Mouse (Mus musculus) left cerebral cortex, postnatal 4 days (tissue): ENCODE measurements at regions not wholly inside any gene's neighbourhood (a gene's known extent, or its start where the extent isn't known, plus 50 kb on each side); places are given as distances from the start of the nearest gene placed in this dataset.

ENCODE experiments used
- DNase-seq: peaks from one replicate; pipeline ENCODE4 v3.0.0-alpha.2; 2022
- intact Hi-C: fragments of 180-260 bp; cut with DNase I; formaldehyde crosslinking; loops from one replicate; pipeline ENCODE4 v1.15.1; 2025

- DNase-seq, result no peak
- intact Hi-C loops, result no loop called here
Measured at GRCm38 (mm10) chr11:71889161-71889560, 139.4 kb downstream of the Wscd1 start.

- intact Hi-C loops, result no loop called here
- DNase-seq, result no peak
Measured at GRCm38 (mm10) chr11:71887211-71887610, 137.5 kb downstream of the Wscd1 start.

- peak; percentile 24 for DNase-seq
- intact Hi-C loops, result no loop called here
Measured at GRCm38 (mm10) chr11:71886771-71887170, 137.1 kb downstream of the Wscd1 start.

- intact Hi-C loops, result no loop called here
- no peak for DNase-seq
Measured at GRCm38 (mm10) chr11:71884861-71885260, 135.1 kb downstream of the Wscd1 start.

GRCm38 (mm10) chr11:71881841-71882240, 132.1 kb downstream of the Wscd1 start:
- DNase-seq, result no peak
- intact Hi-C loops, result no loop called here

- DNase-seq, result no peak
- intact Hi-C loops, result no loop called here
Measured at GRCm38 (mm10) chr11:71871297-71871696, 121.6 kb downstream of the Wscd1 start.

- peak; percentile 29 for DNase-seq
- intact Hi-C loops, result no loop called here
Measured at GRCm38 (mm10) chr11:71866690-71867089, 117.0 kb downstream of the Wscd1 start.

- no peak for DNase-seq
- intact Hi-C loops, result no loop called here
Measured at GRCm38 (mm10) chr11:71857926-71858325, 108.2 kb downstream of the Wscd1 start.

GRCm38 (mm10) chr11:71855557-71855956, 105.8 kb downstream of the Wscd1 start:
- DNase-seq, result no peak
- intact Hi-C loops, result no loop called here

GRCm38 (mm10) chr11:71855058-71855457, 105.3 kb downstream of the Wscd1 start:
- intact Hi-C loops, result no loop called here
- no peak for DNase-seq

- intact Hi-C loops, result loop anchor here (10.0 kb wide), 1 partner anchor 177 kb away; no protein-coding TSS in a partner anchor
- DNase-seq, result peak; percentile 13
Measured at GRCm38 (mm10) chr11:71847684-71848367, 98.1 kb downstream of the Wscd1 start.

GRCm38 (mm10) chr11:71846496-71846895, 96.8 kb downstream of the Wscd1 start:
- intact Hi-C loops, result loop anchor here (10.0 kb wide), 1 partner anchor 178 kb away; no protein-coding TSS in a partner anchor
- no peak for DNase-seq

- peak; percentile 84 for DNase-seq
- intact Hi-C loops, result loop anchor here (10.0 kb wide), 1 partner anchor 184 kb away; no protein-coding TSS in a partner anchor
Measured at GRCm38 (mm10) chr11:71840635-71841443, 91.1 kb downstream of the Wscd1 start.
